Mouse (Mus musculus): ENCODE measurements around the gene Rere. TPM values are rescaled to one million over a fixed set of nuclear protein-coding genes. Genes with fewer than 3 reads are reported as not detected.
"Not testable (repeated sequence)": the region's sequence is repeated elsewhere in the genome, so short reads cannot be mapped to it uniquely, and the experiment has no call there.

Rere gene
- polyA plus RNA-seq, 1 experiment from 2014 or later, result 22.2 TPM

- no peaks in the 10 kb centered on the region for H3K9me3 ChIP-seq (ENCODE audit: control insufficient read depth, low read length)
- no peaks in the 10 kb centered on the region for H3K27me3 ChIP-seq (replicated peaks; ENCODE audit: control insufficient read depth, insufficient read depth, low read length)
- H3K4me2 ChIP-seq (ENCODE audit: low read depth, low read length), result no peak overlapping the region
- 62% methylated on average over 2 of the region's 2 CpGs for WGBS
- no peak overlapping the region for H3K4me3 ChIP-seq (ENCODE audit: low read length)
- no peak overlapping the region for H3K9ac ChIP-seq (ENCODE audit: low read depth, low read length)
- ATAC-seq, result no peak
- H3K4me1 ChIP-seq (ENCODE audit: control insufficient read depth, insufficient read depth, low read length), result peaks cover 12% of the 10 kb centered on the region
- peak overlapping the region; percentile 99; the same call in 1 of the 2 replicates for H3K27ac ChIP-seq (ENCODE audit: low read length)
- no peaks in the 10 kb centered on the region for H3K36me3 ChIP-seq (ENCODE audit: control insufficient read depth, insufficient read depth, low read length)
Observed at GRCm38 (mm10) chr4:150280002-150280401, 1.4 kb upstream of the Rere start.

- H3K4me3 ChIP-seq (ENCODE audit: low read length), result peak overlapping the region; percentile 97
- H3K4me1 ChIP-seq (ENCODE audit: control insufficient read depth, insufficient read depth, low read length), result peaks cover 12% of the 10 kb centered on the region
- H3K36me3 ChIP-seq (ENCODE audit: control insufficient read depth, insufficient read depth, low read length), result no peaks in the 10 kb centered on the region
- no peak for ATAC-seq
- H3K4me2 ChIP-seq (ENCODE audit: low read depth, low read length), result peak overlapping the region; percentile 65
- no peaks in the 10 kb centered on the region for H3K9me3 ChIP-seq (ENCODE audit: control insufficient read depth, low read length)
- no peaks in the 10 kb centered on the region for H3K27me3 ChIP-seq (replicated peaks; ENCODE audit: control insufficient read depth, insufficient read depth, low read length)
- H3K27ac ChIP-seq (ENCODE audit: low read length), result peak overlapping the region; percentile 99
- WGBS, result 37% methylated on average over 4 of the region's 4 CpGs
- peak overlapping the region; percentile 51; the same call in 1 of the 2 replicates for H3K9ac ChIP-seq (ENCODE audit: low read depth, low read length)
Observed at GRCm38 (mm10) chr4:150280459-150280858, 987 bp upstream of the Rere start.

GRCm38 (mm10) chr4:150281891-150282630, 615 bp downstream of the Rere start:
- H3K9me3 ChIP-seq (ENCODE audit: control insufficient read depth, low read length), result no peaks in the 10 kb centered on the region
- peaks cover 12% of the 10 kb centered on the region for H3K4me1 ChIP-seq (ENCODE audit: control insufficient read depth, insufficient read depth, low read length)
- peak; percentile 40 for ATAC-seq
- H3K27me3 ChIP-seq (replicated peaks; ENCODE audit: control insufficient read depth, insufficient read depth, low read length), result no peaks in the 10 kb centered on the region
- H3K9ac ChIP-seq (ENCODE audit: low read depth, low read length), result peak overlapping the region; percentile 99
- peak overlapping the region; percentile 99 for H3K27ac ChIP-seq (ENCODE audit: low read length)
- H3K4me2 ChIP-seq (ENCODE audit: low read depth, low read length), result peak overlapping the region; percentile 66
- H3K4me3 ChIP-seq (ENCODE audit: low read length), result peak overlapping the region; percentile 97
- WGBS, result under 1% methylated on average over 48 of the region's 50 CpGs
- no peaks in the 10 kb centered on the region for H3K36me3 ChIP-seq (ENCODE audit: control insufficient read depth, insufficient read depth, low read length)

- H3K27me3 ChIP-seq (replicated peaks; ENCODE audit: control insufficient read depth, insufficient read depth, low read length), result no peaks in the 10 kb centered on the region
- H3K9me3 ChIP-seq (ENCODE audit: control insufficient read depth, low read length), result no peaks in the 10 kb centered on the region
- H3K4me1 ChIP-seq (ENCODE audit: control insufficient read depth, insufficient read depth, low read length), result peaks cover 12% of the 10 kb centered on the region
- H3K4me2 ChIP-seq (ENCODE audit: low read depth, low read length), result peak overlapping the region; percentile 66
- peak overlapping the region; percentile 97 for H3K4me3 ChIP-seq (ENCODE audit: low read length)
- peak overlapping the region; percentile 99 for H3K9ac ChIP-seq (ENCODE audit: low read depth, low read length)
- peak overlapping the region; percentile 99 for H3K27ac ChIP-seq (ENCODE audit: low read length)
- ATAC-seq, result no peak
- no peaks in the 10 kb centered on the region for H3K36me3 ChIP-seq (ENCODE audit: control insufficient read depth, insufficient read depth, low read length)
- WGBS, result 3% methylated on average over 5 of the region's 5 CpGs
Observed at GRCm38 (mm10) chr4:150282631-150283334, 1.3 kb downstream of the Rere start.

- 10% methylated on average over 2 of the region's 2 CpGs for WGBS
- H3K27ac ChIP-seq (ENCODE audit: low read length), result no peak overlapping the region
- H3K4me3 ChIP-seq (ENCODE audit: low read length), result peak overlapping the region; percentile 97
- no peaks in the 10 kb centered on the region for H3K36me3 ChIP-seq (ENCODE audit: control insufficient read depth, insufficient read depth, low read length)
- H3K9ac ChIP-seq (ENCODE audit: low read depth, low read length), result peak overlapping the region; percentile 54
- ATAC-seq, result no peak
- peaks cover 12% of the 10 kb centered on the region for H3K4me1 ChIP-seq (ENCODE audit: control insufficient read depth, insufficient read depth, low read length)
- H3K4me2 ChIP-seq (ENCODE audit: low read depth, low read length), result peak overlapping the region; percentile 66
- H3K9me3 ChIP-seq (ENCODE audit: control insufficient read depth, low read length), result no peaks in the 10 kb centered on the region
- H3K27me3 ChIP-seq (replicated peaks; ENCODE audit: control insufficient read depth, insufficient read depth, low read length), result no peaks in the 10 kb centered on the region
Observed at GRCm38 (mm10) chr4:150283335-150283638, 1.8 kb downstream of the Rere start.

GRCm38 (mm10) chr4:150283993-150284392, 2.5 kb downstream of the Rere start:
- no peaks in the 10 kb centered on the region for H3K36me3 ChIP-seq (ENCODE audit: control insufficient read depth, insufficient read depth, low read length)
- no peaks in the 10 kb centered on the region for H3K27me3 ChIP-seq (replicated peaks; ENCODE audit: control insufficient read depth, insufficient read depth, low read length)
- H3K4me1 ChIP-seq (ENCODE audit: control insufficient read depth, insufficient read depth, low read length), result peaks cover 18% of the 10 kb centered on the region
- no peaks in the 10 kb centered on the region for H3K9me3 ChIP-seq (ENCODE audit: control insufficient read depth, low read length)
- peak overlapping the region; percentile 66 for H3K4me2 ChIP-seq (ENCODE audit: low read depth, low read length)
- ATAC-seq, result no peak
- 12% methylated on average over 6 of the region's 6 CpGs for WGBS
- H3K4me3 ChIP-seq (ENCODE audit: low read length), result peak overlapping the region; percentile 18
- H3K27ac ChIP-seq (ENCODE audit: low read length), result 0 out of 2 replicates have a peak overlapping the region, but pooled peaks have one; percentile 23
- H3K9ac ChIP-seq (ENCODE audit: low read depth, low read length), result peak overlapping the region; percentile 37; the same call in 1 of the 2 replicates

- H3K36me3 ChIP-seq (ENCODE audit: control insufficient read depth, insufficient read depth, low read length), result no peaks in the 10 kb centered on the region
- H3K4me3 ChIP-seq (ENCODE audit: low read length), result no peak overlapping the region
- no peak overlapping the region for H3K4me2 ChIP-seq (ENCODE audit: low read depth, low read length)
- no peak for ATAC-seq
- no peak overlapping the region for H3K27ac ChIP-seq (ENCODE audit: low read length)
- H3K9me3 ChIP-seq (ENCODE audit: control insufficient read depth, low read length), result no peaks in the 10 kb centered on the region
- peaks cover 25% of the 10 kb centered on the region for H3K4me1 ChIP-seq (ENCODE audit: control insufficient read depth, insufficient read depth, low read length)
- WGBS, result 86% methylated on average over 8 of the region's 8 CpGs
- H3K9ac ChIP-seq (ENCODE audit: low read depth, low read length), result no peak overlapping the region
- no peaks in the 10 kb centered on the region for H3K27me3 ChIP-seq (replicated peaks; ENCODE audit: control insufficient read depth, insufficient read depth, low read length)
Observed at GRCm38 (mm10) chr4:150286980-150287379, 5.5 kb downstream of the Rere start.

- H3K36me3 ChIP-seq (ENCODE audit: control insufficient read depth, insufficient read depth, low read length); H3K4me2 ChIP-seq (ENCODE audit: low read depth, low read length); ATAC-seq; H3K9ac ChIP-seq (ENCODE audit: low read depth, low read length); H3K4me3 ChIP-seq (ENCODE audit: low read length); H3K27me3 ChIP-seq (replicated peaks; ENCODE audit: control insufficient read depth, insufficient read depth, low read length); H3K9me3 ChIP-seq (ENCODE audit: control insufficient read depth, low read length); H3K27ac ChIP-seq (ENCODE audit: low read length): not testable (repeated sequence)
- 65% methylated on average over 1 of the region's 1 CpGs for WGBS
- peaks cover 25% of the 10 kb centered on the region for H3K4me1 ChIP-seq (ENCODE audit: control insufficient read depth, insufficient read depth, low read length)
Observed at GRCm38 (mm10) chr4:150287463-150287862, 6.0 kb downstream of the Rere start.

- Histone ChIP-seq H3K4me3 (ENCODE audit: low read length) (no peak overlapping the region), H3K36me3 (ENCODE audit: control insufficient read depth, insufficient read depth, low read length) (no peaks in the 10 kb centered on the region), H3K9ac (ENCODE audit: low read depth, low read length) (no peak overlapping the region), H3K27me3 (replicated peaks; ENCODE audit: control insufficient read depth, insufficient read depth, low read length) (no peaks in the 10 kb centered on the region), H3K27ac (ENCODE audit: low read length) (no peak overlapping the region), H3K4me2 (ENCODE audit: low read depth, low read length) (no peak overlapping the region), H3K9me3 (ENCODE audit: control insufficient read depth, low read length) (no peaks in the 10 kb centered on the region), H3K4me1 (ENCODE audit: control insufficient read depth, insufficient read depth, low read length) (peaks cover 14% of the 10 kb centered on the region; the same call in 1 of the 2 replicates)
- whole genome bisulfite sequencing, result 94% methylated on average over 3 of the region's 3 CpGs
- ATAC-seq, result no peak
Observed at GRCm38 (mm10) chr4:150291900-150292299, 10.5 kb downstream of the Rere start.

All from intestine, embryonic 16.5 days (tissue).